Mouse (Mus musculus) adrenal gland, adult (tissue): ENCODE results near the gene Cd5.

Experiments used
- DNase-seq, 2 experiments: peaks; one replicate each; pipeline ENCODE4 v3.0.0; 2022 to 2023; ENCODE audit warnings: low spot score in 1 of 2; ENCODE audit not compliant: inconsistent age in 2 of 2

Cd5 gene

DNA sequence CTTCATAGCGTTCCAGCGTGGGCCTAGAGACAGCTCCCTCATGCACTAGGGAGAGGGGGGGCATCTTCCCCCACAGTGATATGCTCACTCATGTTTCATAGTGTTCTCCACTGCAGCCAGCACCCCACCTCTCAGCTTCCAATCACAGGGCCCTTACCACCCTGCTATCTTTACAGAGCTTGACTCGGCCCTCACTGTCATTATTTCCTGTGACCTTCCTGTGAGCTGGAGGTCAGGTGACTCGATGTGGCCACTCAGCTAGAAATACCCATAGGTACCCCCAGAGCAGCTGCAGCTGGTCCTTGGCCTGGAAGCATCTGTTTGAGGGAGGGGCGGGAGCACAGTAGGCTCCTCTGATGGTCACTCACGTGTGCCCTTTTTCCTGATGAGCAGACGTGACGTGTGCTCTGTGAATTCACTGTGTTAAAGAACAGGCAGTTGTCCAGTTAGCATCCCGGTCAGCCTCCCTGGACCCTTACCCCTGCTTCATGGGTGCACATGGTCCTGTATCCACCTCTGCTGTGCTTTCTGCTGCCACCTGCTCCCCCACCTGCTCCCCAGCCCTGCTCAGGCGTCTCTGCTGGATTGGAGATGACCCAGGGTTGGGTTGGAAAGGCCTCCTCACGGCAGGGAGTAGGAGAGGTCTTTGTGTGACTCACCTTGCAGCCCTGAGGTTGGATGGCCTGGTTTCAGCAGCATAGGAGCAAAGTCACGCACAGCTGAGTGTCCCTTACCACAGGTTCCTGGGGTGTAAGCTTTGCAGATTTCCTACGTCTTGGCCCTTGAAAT is 31.5 kb downstream of the Cd5 start:
- DNase-seq = peak in 1 of 2 experiments; percentile 43

DNA sequence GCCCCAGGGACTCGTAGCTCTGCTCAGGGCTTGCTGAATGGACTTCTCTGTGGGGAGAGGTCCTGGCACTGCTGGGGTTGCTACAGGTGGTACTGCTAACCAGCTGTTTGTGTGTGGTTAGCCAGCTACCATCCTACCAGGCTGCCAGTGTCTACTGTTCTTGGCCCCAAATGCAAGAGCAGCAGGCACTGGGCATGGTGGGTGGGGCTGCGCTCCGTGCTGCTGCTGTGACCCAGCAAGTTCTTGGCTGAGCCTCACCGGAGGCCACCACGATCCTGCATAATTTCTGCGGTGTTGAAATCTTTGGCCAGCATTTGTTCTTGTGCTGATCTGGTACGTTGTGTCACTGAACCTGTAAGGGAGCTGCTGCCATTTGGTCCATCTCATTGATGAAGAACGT is 35.3 kb downstream of the Cd5 start:
- peak in 1 of 2 experiments; percentile 59 for DNase-seq

DNA sequence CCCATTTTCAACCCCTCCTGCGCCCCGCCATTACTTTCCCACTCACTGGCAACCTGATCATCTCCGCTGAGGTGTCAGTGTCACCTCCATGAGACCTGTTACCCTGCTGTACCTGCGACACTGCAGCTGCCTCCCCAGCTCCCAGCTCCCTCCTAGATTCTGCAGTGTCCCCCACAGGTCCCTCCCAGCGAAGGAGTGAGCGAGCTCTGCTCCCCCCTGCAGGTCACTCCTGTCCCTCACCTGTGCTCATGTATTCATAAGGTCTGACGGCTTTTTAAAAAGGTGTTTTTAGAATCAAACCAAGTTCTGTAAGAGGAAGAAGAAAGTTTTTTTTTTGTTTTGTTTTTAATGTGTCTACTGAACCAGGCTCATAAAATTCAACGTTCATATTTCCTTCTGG is 36.7 kb downstream of the Cd5 start:
- DNase-seq = no peak

DNA sequence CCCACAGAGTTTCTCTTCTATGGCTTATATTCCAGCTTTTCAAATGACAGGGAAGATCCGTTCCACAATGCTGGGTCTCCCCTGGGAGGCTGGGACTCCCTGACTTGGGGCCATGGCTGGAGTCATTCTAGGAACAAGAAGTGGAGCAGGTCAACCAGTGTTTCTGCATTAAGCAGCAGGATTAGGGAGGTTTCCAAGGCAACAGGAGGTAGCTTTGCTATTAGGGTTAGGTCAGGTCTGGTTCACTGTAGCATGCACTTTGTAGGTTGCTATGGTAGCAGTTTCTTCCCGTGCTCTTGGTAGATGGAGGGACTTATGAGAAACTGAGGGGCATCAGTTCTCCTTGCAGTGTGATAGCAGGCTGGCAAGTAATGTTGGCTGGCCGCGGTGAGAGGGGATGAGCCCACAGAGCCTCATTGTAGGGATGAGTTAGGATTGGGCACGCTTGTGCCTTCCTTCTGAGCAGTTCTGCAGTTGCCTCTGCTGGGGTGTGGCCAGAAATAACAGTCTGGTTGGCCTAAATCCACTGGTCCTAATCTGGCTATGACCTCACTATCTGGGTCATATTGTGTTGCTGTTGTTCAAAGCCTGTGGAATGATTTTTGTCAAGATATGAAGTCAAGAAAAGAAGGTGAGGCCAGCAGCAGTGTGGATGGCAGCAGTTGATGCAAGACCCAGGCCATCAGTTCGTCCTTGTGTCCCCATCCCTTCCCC is 37.6 kb downstream of the Cd5 start:
- DNase-seq = peak in 1 of 2 experiments; percentile 65

DNA sequence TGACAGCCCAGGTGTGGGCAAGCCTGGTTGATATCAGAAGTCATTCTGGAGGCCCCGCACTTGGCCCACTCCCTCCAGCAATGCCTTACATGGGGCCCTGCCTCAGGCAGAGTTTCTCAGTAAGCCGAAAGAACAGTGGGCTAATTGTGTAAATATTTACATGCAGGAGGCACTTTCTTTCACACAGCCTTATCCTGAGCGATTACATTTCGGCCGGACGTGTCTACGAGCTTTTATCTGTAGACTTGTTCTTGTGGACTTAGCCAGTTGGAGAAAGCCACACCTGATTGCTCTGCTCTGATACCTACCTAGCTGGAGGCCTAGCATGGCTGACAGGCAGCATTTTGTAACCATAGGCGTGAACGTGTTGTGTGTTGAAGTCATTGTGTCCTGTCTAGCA is 39.0 kb downstream of the Cd5 start:
- DNase-seq = no peak

DNA sequence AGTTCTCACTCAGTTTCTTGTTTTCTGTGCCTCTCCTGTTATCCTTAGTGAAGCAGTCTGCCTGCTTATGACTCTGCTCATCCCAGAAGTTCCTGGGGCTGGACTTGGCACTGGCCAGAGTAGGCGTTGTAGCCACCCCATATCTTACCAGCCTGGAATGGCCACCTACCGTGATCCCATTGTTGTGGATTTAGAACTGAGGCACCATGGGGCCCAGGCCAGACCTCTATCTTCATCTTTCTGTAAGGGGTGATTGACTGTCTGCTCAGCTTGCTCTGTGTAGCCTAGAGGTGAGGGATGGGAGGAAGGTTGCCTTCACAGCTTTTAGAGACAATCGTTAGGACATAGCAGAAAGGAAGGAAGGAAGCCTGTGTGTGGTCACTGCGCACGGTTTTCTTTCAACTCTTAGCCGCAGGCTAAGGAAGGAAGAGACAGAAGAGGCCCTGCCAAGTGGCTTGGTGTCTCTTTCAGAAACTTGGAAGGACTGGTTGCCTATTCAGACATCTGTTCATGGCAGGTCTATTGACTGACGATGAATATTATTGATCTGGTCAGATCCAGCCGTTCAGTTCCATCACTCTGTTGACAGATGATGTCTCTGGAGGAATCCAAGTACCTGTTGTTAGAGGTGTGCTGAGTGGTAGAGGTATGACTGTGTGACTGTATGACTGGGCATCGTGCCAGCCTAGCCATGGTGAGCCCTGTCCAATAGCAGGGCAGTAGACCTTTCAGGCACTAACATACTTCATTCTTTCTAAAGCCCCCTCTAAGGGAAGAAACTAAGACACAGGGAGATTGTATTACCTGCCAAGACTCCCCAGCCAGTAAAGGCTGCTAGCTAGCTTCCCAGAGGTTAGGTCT is 40.4 kb downstream of the Cd5 start:
- DNase-seq = no peak

DNA sequence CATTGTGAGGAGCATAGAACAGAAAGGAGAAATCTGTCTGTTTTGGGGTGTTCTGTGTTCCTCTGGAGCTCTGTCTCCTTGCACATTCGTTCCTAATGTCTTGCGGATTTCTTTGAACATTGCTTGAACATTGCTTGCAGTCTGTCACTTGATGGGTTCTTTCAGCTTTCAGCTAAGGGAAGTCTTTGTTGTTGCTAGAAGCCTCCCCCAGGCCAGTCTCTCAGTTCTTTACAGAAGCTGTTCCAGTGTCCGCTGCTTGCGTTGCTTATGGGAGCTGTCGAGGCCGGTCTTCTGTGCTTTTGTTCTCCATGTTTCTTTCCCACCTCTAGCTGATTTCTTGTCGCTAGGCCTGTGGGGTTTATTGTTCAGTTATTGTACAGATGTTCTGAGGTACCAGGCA is 43.0 kb downstream of the Cd5 start:
- no peak for DNase-seq

DNA sequence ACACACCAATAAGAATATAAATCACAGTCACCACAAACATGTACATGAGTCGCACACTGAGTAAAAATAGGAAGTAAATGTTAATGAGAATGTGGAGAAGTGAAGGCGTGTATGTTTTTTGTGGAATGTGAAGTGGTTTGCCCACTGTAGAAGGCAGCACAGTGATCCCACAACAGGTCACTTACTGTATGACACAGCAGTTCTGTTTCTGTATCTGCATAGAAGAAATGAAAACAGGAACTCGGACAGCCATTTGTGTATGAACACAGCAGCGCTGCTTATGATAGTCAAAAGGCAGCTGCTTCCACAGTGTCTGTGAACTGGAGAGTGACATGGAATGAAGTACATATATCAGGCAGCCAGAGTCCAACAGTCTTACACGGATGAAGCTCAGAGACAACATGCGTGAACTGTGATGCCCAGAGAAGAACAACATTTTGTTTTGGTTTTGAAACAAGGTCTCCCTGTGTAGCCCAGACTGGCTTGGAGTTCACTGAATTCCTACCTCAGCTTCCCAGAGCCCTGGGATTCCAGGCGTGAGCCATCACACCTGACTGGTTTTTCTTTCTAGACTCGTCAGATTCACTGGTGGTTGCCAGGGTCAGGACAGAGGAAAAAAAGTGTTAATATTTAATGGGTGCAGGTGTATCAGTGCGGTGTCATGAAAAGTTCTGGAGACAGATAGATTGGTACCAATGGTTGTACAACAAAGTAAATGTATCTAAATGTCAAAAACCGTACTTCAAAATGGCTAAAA is 44.7 kb downstream of the Cd5 start:
- DNase-seq = no peak

DNA sequence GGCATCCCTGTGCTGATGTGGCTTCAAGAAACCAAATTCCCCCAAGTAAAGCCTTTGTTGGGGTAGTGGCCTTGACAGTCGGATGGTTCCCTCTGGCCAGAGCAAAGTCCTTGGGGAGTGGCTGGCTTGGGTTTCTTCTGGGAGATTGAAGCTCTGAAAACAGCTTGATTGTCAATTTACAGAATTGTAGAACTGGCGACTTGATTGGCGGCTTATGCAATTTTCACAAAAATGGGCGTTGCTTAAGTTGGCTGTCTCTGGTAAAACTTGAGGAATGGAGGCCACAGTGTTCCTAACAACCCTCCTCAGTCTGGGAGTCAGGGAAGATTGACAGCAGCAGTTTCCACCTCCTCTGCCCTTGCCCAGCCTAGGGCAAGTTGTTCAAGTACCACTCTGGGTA is 46.4 kb downstream of the Cd5 start:
- peak; percentile 23 to 76 for DNase-seq

DNA sequence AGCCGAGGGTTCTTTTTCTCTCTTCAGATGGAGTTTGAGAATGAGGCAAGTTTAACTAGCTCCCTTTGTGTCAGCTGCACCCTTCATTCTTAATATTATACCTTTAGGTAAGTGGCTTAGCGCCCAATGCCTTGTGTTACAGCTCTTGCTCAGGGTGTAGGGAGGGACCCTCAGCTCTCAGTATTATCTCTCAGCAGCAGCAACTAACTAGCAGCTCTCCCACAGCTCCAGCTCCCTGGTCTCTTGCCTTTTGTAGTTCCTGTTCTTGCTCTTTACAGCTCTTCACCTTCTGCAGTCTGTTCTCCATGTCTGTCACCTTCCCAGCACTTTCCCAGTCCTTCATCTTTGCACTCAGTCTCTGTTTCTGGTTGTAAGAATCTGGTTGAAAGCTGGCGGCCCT is 47.1 kb downstream of the Cd5 start:
- DNase-seq = peak in 1 of 2 experiments; percentile 41

DNA sequence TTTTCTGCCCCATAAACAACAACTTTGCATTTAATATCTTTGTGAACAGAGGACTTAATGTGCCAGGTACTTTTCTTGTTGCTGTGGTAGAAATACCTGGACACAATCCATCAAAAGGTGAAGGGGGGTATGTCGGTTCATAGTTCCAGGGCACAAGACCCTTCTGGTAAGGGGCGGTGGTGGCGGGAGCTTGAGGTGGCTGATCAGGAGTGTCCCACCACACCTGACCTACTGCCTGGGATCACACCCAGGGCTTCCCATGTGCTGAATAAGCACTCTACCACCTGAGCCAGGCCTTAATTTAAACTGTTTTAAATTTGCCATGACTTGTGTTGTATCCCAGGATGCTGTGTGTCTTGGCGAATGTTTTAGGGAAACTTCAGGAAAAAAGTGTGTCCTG is 47.7 kb downstream of the Cd5 start:
- peak in 1 of 2 experiments; percentile 58 for DNase-seq

DNA sequence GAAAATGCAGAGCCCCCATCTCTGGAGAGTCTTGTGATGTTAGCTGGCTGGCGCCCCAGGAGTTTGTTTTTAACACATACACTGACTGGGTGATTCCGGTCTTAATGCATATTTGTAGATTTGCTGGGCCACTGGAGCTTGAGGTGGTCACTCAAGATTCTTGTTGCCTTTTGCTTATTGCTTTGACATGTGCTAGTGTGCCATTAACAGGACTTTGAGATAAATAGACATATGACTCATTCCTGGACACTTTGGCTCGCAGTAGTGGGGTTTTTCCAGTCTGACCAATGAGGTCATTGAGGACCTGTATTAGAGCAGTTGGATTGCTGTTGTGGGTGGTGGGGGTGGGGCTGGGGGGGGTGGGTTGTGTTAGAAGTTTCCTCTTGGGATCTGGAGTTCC is 48.5 kb downstream of the Cd5 start:
- peak; percentile 64 to 87 for DNase-seq

DNA sequence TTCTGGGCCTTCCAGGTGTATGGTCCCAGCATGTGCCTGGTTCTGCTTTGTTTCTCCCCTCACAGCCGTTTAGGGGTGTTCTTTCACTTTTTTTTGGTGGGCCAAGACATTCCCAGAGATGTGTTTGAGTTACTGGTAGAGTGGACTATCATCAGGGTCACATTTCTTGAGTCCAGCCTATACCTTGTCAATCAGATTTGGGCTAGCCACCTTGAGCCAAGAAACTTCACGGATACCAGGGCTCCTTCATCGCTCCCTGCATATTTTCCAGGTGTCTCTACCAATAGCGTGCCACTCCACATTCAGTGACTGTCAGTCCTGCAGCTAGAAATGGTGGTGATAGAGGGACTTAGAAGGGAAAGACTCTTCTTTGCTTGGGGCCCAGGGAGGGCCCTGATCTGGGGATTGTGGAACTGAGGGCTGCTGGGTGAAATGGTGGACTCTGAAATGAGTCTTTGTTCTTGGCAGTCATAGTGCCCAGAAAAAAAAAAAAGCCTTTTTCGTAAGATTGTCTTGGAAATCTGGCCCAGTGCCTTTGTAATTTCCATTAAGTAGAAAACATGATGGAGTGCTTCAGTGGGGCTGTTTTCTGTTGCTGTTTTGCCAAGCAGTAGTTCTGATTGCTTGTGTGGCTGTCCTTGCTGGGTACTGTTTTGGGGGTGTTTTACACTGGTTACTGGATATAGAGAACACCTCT is 49.2 kb downstream of the Cd5 start:
- DNase-seq = peak; percentile 34 to 82

DNA sequence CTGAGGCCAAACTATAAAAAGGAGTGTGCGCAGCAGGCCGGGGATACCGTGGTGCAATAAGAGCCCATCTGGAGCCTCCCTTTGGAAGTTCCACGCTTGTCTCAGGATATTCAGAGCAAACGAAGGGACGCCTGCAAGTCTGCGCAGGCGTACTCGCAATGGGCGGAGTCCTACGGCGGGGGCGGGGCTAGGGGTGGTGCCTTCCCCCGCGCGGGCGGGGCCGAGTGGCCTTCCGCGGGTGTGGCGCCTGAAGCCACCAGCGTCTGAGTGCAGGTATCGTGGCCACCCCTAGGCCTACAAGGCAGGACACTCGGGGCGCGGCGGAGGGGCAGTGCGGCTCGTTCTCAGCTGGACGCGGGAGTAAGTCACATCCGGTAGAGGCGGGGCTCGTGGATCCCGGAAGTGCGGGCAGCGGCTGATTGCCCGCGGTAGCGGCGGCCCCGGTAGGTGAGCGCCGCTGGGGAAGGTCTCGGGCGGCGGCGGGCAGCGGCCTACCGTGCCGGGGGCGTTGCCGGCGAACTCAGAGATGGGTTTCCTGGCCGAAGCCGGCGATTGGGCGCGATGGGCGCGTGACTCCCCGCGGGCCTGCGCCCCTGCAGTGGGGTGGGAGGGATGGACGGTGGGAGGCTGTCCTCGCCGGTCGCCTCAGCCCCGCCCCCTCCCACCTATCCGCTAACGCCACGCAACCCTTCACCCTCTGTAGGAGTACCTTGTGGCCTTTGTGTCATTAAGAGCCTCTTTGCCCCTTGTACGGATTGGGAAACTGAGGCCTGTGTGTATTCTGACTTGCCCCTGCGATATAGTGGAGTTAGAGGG is 50.1 kb downstream of the Cd5 start, which contains the start of gene Vps37c:
TSS of gene Vps37c (plus strand) at position 199 of the 816 bp plus-strand sequence.
- DNase-seq = peak; percentile 94 to 100

DNA sequence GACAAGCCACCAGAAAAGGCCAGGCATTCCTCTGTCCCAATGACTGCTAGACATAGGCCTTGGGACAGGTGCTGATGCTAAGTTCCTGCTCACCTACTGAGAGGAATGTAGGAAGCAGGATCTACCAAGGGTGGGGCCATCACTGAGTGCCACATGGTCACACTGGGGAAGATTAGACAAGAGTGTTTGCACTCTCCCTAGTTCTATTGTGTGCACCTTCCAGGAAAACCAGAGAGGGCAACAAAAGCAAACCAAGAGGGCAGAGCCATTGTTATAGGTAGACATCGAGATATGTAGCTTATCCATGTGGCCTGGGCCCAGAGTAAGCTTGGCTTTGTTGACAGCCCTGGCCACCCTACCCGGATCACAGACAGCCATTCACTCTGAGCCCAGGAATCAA is 53.1 kb downstream of the Cd5 start:
- no peak for DNase-seq

DNA sequence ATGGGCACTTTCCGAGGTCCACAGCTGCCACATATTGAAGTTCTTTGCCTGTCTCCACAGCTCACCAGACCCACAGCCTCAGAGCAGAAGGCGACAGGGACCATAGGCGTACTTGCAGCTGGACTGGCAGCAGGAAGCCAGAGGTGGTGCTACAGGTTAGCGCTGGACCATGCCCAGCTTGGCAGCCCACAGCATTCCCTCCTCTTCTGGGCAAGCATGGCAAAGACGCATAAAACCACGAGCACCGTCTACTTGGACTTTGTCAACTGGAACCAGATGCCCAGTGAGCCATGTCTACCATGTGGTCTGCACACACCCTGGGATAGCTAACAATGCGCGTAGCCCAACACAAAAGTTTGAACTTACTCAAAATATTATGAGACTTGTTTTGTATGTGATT is 53.7 kb downstream of the Cd5 start:
- no peak for DNase-seq

DNA sequence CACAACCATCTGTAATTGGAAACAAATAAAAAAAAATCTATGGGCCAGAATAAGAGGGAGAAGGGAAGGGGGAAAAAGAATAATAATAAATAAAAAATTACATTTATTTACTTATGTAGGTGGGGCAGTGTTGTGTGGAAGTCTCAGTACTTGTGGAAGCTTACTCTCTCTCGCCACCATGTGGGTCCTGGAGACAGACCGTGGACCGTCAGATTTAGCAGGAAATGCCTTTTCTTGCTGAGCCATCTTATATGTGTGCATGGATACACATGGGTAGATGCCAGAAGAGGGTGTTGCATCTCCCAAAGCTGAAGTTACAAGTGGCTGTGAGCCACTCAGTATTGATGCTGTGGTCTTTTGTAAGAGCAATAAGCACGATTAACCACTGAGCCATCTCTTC is 57.2 kb downstream of the Cd5 start:
- no peak for DNase-seq

DNA sequence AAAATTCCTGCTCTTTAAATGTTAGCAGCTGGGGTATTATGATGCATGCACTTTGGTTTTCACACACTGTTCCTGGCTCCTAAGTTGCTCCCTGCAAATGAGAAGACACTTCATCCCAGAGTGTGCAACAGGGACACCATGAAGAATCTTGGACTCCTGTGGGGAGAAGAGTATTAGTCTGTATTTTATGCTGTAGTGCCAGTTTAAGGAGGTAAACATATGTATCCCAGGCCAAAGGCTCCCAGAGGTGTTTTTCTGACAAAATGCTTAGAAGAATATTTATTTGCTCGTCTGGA is 60.1 kb downstream of the Cd5 start:
- DNase-seq = no peak

DNA sequence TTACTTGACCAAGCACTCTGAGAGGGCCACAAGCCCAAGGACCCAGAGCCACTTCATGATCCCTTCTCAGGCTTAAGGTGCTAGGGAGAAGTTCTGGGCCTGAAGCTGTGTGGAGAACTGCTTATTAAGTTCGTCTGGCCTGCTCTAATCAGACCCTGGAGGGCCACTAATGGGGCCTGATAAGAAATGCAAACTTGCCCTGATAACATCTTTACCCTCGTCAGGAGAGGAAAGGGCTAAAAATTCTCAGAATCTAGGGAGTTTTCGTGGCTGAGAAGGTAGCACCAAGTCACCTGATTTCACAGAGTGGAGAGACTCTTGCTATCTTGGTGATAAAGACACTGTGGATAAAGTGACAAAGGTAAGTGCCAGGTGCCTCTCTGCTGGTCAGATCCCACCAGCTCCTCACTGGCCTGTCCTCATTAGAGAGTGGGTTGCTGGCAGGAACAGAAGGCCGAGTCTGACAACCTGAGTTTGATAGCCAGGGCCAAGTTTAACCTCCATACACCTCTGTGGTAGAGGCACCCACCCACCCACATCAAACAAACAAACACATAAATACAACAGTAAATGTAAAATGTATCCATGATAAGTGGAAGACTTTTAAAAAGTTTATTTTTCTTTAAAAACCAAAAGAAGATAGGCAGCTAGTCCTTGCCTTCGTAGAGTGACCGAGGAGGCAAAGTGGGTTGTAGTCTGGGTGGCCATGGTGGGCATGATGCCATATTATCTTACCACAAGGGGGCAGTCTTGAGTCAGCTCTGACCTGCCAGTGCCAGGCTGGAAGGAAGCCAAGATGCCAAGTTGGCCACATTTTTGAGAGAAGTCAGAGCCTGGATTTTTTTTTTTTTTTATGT is 60.7 kb downstream of the Cd5 start, which contains the start of gene Pga5:
TSS of gene Pga5 (minus strand) at position 157 of the 857 bp plus-strand sequence.
- DNase-seq = peak; percentile 78 to 94
